Mouse (Mus musculus): ENCODE measurements around the gene Ermn.

- TF ChIP-seq POLR2A (IDR thresholded peaks at IDR 0.05; ENCODE audit: low read depth, low read length) (no peak), CTCF (IDR thresholded peaks at IDR 0.05; ENCODE audit: extremely low read depth, insufficient read depth, insufficient read length, insufficient replicate concordance) (no peak)
Observed at GRCm38 (mm10) chr2:58035635-58036034, 17.0 kb downstream of the Ermn start.

Data from spleen, adult 2 months (tissue).